Mouse (Mus musculus) liver, embryonic 15.5 days (tissue): Measurements from ENCODE around the gene Bag2. TPM values are rescaled to one million over a fixed set of nuclear protein-coding genes. Genes with fewer than 3 reads are reported as not detected.
A peak's percentile ranks its signal among the peaks of the same experiment; 100 is the strongest.

Source experiments
- ATAC-seq: fragments of 200-750 bp; cut with Nextera tagmentation; 2 replicates; pipeline ENCODE4 v1.8.0; 2017; ENCODE audit warnings: moderate number of reproducible peaks, mild to moderate bottlenecking, moderate library complexity; ENCODE audit not compliant: insufficient read depth
- H3K27ac ChIP-seq: fragments of 300-500 bp; sonication (generic); replicated peaks from 2 replicates; pipeline ENCODE4 v1.5.1; 2015; ENCODE audit warnings: mild to moderate bottlenecking, inconsistent platforms
- H3K27me3 ChIP-seq: fragments of 300-500 bp; sonication (generic); 2 replicates; pipeline ENCODE4 v1.6.1; 2015; ENCODE audit warnings: mild to moderate bottlenecking, inconsistent platforms
- H3K36me3 ChIP-seq: fragments of 300-500 bp; sonication (generic); replicated peaks from 2 replicates; pipeline ENCODE4 v1.6.1; 2015; ENCODE audit warnings: moderate library complexity, mild to moderate bottlenecking, inconsistent platforms
- H3K4me1 ChIP-seq: fragments of 300-500 bp; sonication (generic); replicated peaks from 2 replicates; pipeline ENCODE4 v1.6.1; 2015; ENCODE audit warnings: inconsistent platforms
- H3K4me2 ChIP-seq: fragments of 300-500 bp; sonication (generic); 2 replicates; pipeline ENCODE4 v1.6.1; 2015; ENCODE audit warnings: moderate library complexity, mild to moderate bottlenecking, inconsistent platforms
- H3K4me3 ChIP-seq: fragments of 300-500 bp; sonication (generic); replicated peaks from 2 replicates; pipeline ENCODE4 v1.5.1; 2015; ENCODE audit warnings: mild to moderate bottlenecking, inconsistent platforms
- H3K9ac ChIP-seq: fragments of 300-500 bp; sonication (generic); 2 replicates; pipeline ENCODE4 v1.6.1; 2015; ENCODE audit warnings: moderate library complexity, mild to moderate bottlenecking, inconsistent platforms
- H3K9me3 ChIP-seq: fragments of 300-500 bp; sonication (generic); replicated peaks from 2 replicates; pipeline ENCODE4 v1.6.1; 2016; ENCODE audit warnings: inconsistent platforms
- WGBS: fragments of 180-500 bp; shearing (Covaris S2); methylation state at CpG from one replicate; pipeline ENCODE4 v1.1.7; 2015; ENCODE audit warnings: mixed read lengths; ENCODE audit not compliant: insufficient replicate concordance; 5-methylcytosine and 5-hydroxymethylcytosine counted together
- polyA plus RNA-seq: library from polyadenylated mRNA; unstranded; fragments of >200 nt; fragmentation: Nextera tagmentation; extraction: Ambion mirVana; gene quantifications from 2 replicates; pipeline ENCODE4 v1.2.1, GENCODE M21; 2015

Bag2 gene
- polyA plus RNA-seq, 1 experiment from 2014 or later = 47.7 TPM

- Histone ChIP-seq H3K9me3 (no peaks in the 10 kb centered on the region), H3K36me3 (peaks cover 35% of the 10 kb centered on the region), H3K27ac (no peak overlapping the region), H3K4me1 (peaks cover 13% of the 10 kb centered on the region), H3K27me3 (no peaks in the 10 kb centered on the region), H3K4me3 (no peak overlapping the region), H3K9ac (no peak overlapping the region), H3K4me2 (no peak overlapping the region)
- whole genome bisulfite sequencing = 86% methylated on average over 6 of the region's 6 CpGs
- ATAC-seq = no peak
These were observed 33.1 kb downstream of the Bag2 start for GRCm38 (mm10) chr1:33724516-33724915.

DNA sequence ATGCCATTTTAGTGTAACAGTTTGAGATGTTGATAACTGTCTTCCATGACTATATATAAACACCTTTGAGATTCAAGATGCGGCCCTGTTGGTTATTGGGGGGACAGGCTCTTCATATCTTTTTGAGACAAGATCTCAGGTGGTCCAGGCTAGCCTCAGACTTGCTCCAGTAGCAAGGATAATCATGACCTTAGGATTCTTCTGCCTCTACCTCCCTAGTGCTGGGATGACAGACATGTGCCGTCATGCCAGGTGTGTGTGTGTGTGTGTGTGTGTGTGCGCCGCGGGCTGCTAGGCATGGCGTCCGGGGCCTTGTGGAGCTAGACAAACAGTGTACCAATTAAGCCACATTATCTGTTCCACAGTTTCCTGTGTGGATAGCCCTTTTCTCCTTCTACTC lies 36.6 kb downstream of the Bag2 start:
- Histone ChIP-seq H3K36me3 (peaks cover 30% of the 10 kb centered on the region), H3K27me3 (0 out of 2 replicates have a peak, but pooled peaks cover 5% of the 10 kb centered on the region), H3K9ac (no peak overlapping the region), H3K4me2 (peak overlapping the region; percentile 93), H3K9me3 (no peaks in the 10 kb centered on the region), H3K4me1 (peaks cover 16% of the 10 kb centered on the region), H3K4me3 (0 out of 2 replicates have a peak overlapping the region, but pooled peaks have one; percentile 74), H3K27ac (no peak overlapping the region)
- WGBS = 76% methylated on average over 7 of the region's 7 CpGs
- ATAC-seq = no peak

- H3K27ac ChIP-seq = peak overlapping the region; percentile 87
- H3K4me3 ChIP-seq = peak overlapping the region; percentile 74
- peak overlapping the region; percentile 93 for H3K4me2 ChIP-seq
- ATAC-seq = peak; percentile 67
- WGBS = under 1% methylated on average over 41 of the region's 41 CpGs
- peak overlapping the region; percentile 84 for H3K9ac ChIP-seq
- peaks cover 16% of the 10 kb centered on the region for H3K4me1 ChIP-seq
- peaks cover 5% of the 10 kb centered on the region for H3K27me3 ChIP-seq
- H3K9me3 ChIP-seq = no peaks in the 10 kb centered on the region
- peaks cover 25% of the 10 kb centered on the region for H3K36me3 ChIP-seq
These were observed 37.4 kb downstream of the Bag2 start for GRCm38 (mm10) chr1:33720231-33720630.

DNA sequence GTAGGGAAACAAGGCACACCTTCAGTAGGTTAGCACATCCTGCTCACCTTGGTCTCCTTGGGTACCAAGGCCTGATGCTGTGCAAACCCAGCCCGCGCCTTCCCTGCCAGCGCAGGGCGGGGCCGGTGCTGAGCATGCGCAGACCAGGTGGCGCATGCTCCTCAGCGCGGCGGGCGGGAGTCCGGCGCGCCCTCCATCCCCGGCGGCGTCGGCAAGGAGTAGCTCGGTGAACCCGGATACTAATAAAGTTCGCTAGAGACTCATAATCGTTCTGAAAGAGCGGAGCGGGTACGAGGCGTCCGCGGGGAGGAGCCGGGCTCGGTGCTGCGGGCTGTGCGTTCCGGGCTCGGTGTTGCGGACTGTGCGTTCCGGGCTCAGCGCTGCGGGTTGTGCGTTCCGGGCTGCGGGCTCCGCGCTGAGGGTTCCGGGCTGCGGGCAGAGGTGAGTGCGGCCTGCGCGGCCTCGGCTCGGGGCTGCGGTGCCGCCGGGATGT lies 37.8 kb downstream of the Bag2 start, which contains the start of gene Rab23:
Rab23 (plus strand) TSS at position 155 of the 493 bp plus-strand sequence.
- Histone ChIP-seq H3K9ac (peak within 1 kb of the TSS; percentile 84), H3K9me3 (no peaks in the 10 kb centered on the region), H3K4me3 (peak within 1 kb of the TSS; percentile 74), H3K27me3 (peaks cover 10% of the 10 kb centered on the region), H3K27ac (peak within 1 kb of the TSS; percentile 87), H3K4me2 (peak within 1 kb of the TSS; percentile 93), H3K36me3 (peaks cover 20% of the 10 kb centered on the region), H3K4me1 (peaks cover 16% of the 10 kb centered on the region)
- peak; percentile 94 for ATAC-seq
- 1% methylated on average over 54 of the region's 54 CpGs for WGBS

DNA sequence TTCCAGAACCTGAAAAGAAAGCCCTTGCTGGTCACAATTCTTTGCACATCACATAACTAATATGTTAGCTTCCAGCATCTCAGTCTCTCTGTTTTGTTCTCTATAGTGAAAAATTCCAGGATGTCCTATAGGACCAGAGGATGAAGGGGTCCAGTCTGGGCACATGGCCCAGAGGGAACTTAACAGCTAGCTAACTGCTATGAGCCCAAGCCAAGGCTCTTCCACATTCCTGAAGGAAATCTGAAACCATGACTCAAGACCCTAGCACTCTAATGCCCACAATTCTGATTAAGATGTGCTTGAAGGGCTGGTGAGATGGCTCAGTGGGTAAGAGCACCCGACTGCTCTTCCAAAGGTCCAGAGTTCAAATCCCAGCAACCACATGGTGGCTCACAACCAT lies 40.0 kb downstream of the Bag2 start:
- Histone ChIP-seq H3K36me3 (0 out of 2 replicates have a peak, but pooled peaks cover 5% of the 10 kb centered on the region), H3K4me3 (no peak overlapping the region), H3K9ac (no peak overlapping the region), H3K9me3 (no peaks in the 10 kb centered on the region), H3K27me3 (peaks cover 20% of the 10 kb centered on the region), H3K27ac (no peak overlapping the region), H3K4me1 (peaks cover 16% of the 10 kb centered on the region), H3K4me2 (no peak overlapping the region)
- 56% methylated on average over 1 of the region's 1 CpGs for WGBS
- ATAC-seq = no peak

- Histone ChIP-seq H3K27ac (no peak overlapping the region), H3K4me2 (no peak overlapping the region), H3K4me3 (no peak overlapping the region), H3K36me3 (no peaks in the 10 kb centered on the region), H3K9me3 (no peaks in the 10 kb centered on the region), H3K4me1 (peaks cover 5% of the 10 kb centered on the region), H3K9ac (no peak overlapping the region), H3K27me3 (peaks cover 25% of the 10 kb centered on the region)
- ATAC-seq = no peak
- whole genome bisulfite sequencing = 10% methylated on average over 10 of the region's 10 CpGs
These were observed 42.8 kb downstream of the Bag2 start for GRCm38 (mm10) chr1:33714796-33715195.

DNA sequence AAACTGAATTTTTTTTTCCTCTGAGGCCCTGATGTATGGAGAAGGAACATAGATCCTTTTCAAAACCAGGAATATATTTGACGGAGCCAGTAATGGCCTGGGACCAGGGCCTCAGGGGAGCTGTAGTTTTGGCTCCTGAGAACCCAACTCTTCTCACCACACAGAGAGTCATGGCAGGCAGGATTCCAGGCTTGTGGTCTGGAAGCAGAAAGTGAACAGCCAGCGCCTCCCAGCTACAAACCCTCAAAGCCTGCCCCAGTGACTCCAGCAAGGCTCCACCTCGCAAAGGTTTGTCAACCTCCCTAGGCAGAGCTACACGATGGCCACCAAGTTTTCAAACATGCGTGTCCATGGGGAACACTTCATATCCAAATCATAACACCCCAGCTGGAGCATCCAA lies 45.6 kb downstream of the Bag2 start:
- Histone ChIP-seq H3K27ac (no peak overlapping the region), H3K9ac (no peak overlapping the region), H3K36me3 (no peaks in the 10 kb centered on the region), H3K9me3 (no peaks in the 10 kb centered on the region), H3K4me2 (no peak overlapping the region), H3K4me1 (peaks cover 6% of the 10 kb centered on the region), H3K27me3 (peaks cover 24% of the 10 kb centered on the region), H3K4me3 (no peak overlapping the region)
- 61% methylated on average over 5 of the region's 5 CpGs for WGBS
- ATAC-seq = no peak

GRCm38 (mm10) chr1:33709615-33710014 lies 48.0 kb downstream of the Bag2 start:
- H3K4me3 ChIP-seq = no peak overlapping the region
- peaks cover 6% of the 10 kb centered on the region for H3K4me1 ChIP-seq
- H3K27me3 ChIP-seq = peaks cover 14% of the 10 kb centered on the region
- WGBS = 17% methylated on average over 2 of the region's 2 CpGs
- no peak for ATAC-seq
- no peak overlapping the region for H3K27ac ChIP-seq
- H3K36me3 ChIP-seq = no peaks in the 10 kb centered on the region
- peak overlapping the region; percentile 23 for H3K4me2 ChIP-seq
- no peak overlapping the region for H3K9ac ChIP-seq
- no peaks in the 10 kb centered on the region for H3K9me3 ChIP-seq

DNA sequence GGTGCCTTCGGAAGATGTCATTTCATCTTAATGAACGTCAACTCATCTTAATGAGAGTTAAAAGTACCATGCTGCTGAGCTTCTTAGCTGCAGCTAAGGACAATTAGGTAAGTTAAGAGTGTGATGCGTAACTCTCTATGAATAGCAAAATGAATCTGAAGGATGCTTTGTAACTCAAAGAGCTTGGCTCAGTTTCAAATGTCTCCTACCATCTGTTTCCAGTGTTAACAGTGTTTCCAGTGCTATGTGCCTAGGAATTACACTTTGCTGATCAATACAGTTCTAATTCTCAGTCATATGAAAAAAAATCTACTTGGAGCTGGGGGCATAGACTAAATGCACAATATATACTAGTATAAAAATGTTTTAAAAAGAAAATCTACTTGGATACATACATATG lies 56.4 kb downstream of the Bag2 start:
- H3K4me3 ChIP-seq = no peak overlapping the region
- no peak overlapping the region for H3K27ac ChIP-seq
- H3K27me3 ChIP-seq = no peaks in the 10 kb centered on the region; the same call in 1 of the 2 replicates
- no peaks in the 10 kb centered on the region for H3K9me3 ChIP-seq
- no peak for ATAC-seq
- H3K4me1 ChIP-seq = no peaks in the 10 kb centered on the region
- no peaks in the 10 kb centered on the region for H3K36me3 ChIP-seq
- no peak overlapping the region for H3K4me2 ChIP-seq
- H3K9ac ChIP-seq = no peak overlapping the region
- WGBS = 68% methylated on average over 3 of the region's 3 CpGs

DNA sequence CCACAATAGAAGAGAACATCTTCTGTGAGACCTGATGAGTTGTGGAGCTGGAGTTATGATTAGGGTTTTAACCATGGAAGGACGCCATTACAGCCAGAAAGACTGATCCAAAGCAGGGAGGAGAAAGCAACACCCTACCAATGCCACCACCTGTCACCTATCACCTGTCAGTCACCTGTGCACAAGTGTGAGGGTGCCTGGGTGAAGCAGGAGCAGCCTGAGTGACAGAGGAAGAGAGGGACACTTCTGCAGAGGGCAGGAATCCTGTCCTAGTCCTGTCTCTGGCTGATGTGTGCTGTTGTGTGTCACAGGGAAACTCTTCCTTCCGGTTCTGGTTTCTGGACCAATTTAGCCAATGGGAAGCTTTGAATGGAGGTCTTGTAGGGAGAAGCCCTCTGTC lies 61.6 kb downstream of the Bag2 start:
- H3K9ac ChIP-seq = no peak overlapping the region
- no peaks in the 10 kb centered on the region; the same call in 1 of the 2 replicates for H3K27me3 ChIP-seq
- no peak for ATAC-seq
- no peak overlapping the region for H3K4me3 ChIP-seq
- no peak overlapping the region for H3K4me2 ChIP-seq
- no peak overlapping the region for H3K27ac ChIP-seq
- WGBS = 65% methylated on average over 2 of the region's 2 CpGs
- H3K9me3 ChIP-seq = no peaks in the 10 kb centered on the region
- H3K36me3 ChIP-seq = no peaks in the 10 kb centered on the region
- no peaks in the 10 kb centered on the region for H3K4me1 ChIP-seq
